Mouse (Mus musculus) lung, adult 2 months (tissue): ENCODE measurements around the gene Mcl1.

Experiments used
- CTCF ChIP-seq: fragments of 200-500 bp; IDR thresholded peaks from 2 replicates; pipeline ENCODE4 v1.5.1; 2011; ENCODE audit warnings: mild to moderate bottlenecking, low read length, control low read depth; ENCODE audit not compliant: insufficient read depth
- POLR2A ChIP-seq: fragments of 200-500 bp; IDR thresholded peaks from 2 replicates; pipeline ENCODE4 v1.6.1; 2011; ENCODE audit warnings: low read depth, mild to moderate bottlenecking, control low read depth, low read length, borderline replicate concordance; ENCODE audit errors: extremely low read depth

- TF ChIP-seq CTCF (no peak), POLR2A (no peak)
Measured at GRCm38 (mm10) chr3:95631304-95631703, 27.3 kb upstream of the Mcl1 start.
